Mouse (Mus musculus): ENCODE measurements around the gene Cbx1.
"Not testable (repeated sequence)": the region's sequence is repeated elsewhere in the genome, so short reads cannot be mapped to it uniquely, and the experiment has no call there.

The Cbx1 gene

DNA sequence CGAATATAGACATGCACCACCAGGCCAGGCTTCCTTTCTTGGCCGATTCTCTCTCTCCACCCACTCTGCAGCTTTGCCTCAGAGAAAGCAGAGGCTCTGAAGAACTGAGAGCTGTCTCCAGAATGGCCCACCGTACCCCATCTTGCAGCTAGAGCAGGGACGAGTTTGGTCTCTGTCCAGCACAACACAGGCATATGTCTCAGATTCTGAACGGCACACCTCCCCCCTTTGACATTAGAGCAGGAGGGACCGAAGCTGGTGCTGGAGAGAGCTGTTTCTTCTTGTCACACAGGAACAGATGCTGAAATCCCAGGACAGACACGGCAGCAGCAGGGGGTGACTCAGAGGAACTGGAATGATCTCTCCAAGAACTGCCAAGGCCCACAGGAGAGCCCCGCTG lies 51.4 kb downstream of the Cbx1 start:
- no peak for DNase-seq

- no peak for DNase-seq
Observed at GRCm38 (mm10) chr11:96843627-96844026, 54.7 kb downstream of the Cbx1 start.

DNA sequence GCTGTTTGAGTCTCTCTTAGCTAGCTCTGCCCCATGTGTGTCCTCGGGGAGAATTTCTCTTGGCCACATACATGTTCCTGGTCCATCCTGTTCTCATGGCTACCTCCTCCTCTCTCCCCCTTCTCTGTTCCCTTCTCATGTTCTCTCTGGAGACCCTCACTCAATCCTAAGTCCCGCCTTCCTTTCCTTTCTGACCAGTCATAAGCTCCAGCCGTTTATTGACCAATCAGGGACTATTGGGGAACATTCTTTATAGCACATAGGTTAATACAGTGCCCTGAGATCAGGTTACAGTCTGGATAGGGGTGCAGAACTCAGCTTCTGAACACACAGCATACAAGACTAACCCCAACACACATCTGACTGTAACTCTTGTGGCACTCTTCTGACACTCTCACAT lies 58.3 kb downstream of the Cbx1 start:
- peak; percentile 73 for DNase-seq

- no peak for DNase-seq
Observed at GRCm38 (mm10) chr11:96848694-96849093, 59.8 kb downstream of the Cbx1 start.

DNA sequence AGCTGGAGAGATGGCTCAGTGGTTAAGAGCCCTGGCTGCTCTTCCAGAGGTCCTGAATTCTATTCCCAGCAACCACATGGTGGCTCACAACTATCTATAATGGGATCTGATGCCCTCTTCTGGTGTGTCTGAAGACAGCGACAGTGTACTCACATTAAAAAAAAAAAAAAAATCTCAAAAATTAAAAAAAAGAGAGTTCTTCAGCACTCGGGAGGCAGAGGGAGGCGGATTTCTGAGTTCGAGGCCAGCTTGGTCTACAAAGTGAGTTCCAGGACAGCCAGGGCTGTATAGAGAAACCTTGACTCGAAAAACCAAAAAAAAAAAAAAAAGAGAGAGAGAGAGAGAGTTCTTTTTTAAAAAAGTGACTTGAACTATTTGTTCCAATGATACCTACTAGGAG lies 60.2 kb downstream of the Cbx1 start:
- not testable (repeated sequence) for DNase-seq

DNA sequence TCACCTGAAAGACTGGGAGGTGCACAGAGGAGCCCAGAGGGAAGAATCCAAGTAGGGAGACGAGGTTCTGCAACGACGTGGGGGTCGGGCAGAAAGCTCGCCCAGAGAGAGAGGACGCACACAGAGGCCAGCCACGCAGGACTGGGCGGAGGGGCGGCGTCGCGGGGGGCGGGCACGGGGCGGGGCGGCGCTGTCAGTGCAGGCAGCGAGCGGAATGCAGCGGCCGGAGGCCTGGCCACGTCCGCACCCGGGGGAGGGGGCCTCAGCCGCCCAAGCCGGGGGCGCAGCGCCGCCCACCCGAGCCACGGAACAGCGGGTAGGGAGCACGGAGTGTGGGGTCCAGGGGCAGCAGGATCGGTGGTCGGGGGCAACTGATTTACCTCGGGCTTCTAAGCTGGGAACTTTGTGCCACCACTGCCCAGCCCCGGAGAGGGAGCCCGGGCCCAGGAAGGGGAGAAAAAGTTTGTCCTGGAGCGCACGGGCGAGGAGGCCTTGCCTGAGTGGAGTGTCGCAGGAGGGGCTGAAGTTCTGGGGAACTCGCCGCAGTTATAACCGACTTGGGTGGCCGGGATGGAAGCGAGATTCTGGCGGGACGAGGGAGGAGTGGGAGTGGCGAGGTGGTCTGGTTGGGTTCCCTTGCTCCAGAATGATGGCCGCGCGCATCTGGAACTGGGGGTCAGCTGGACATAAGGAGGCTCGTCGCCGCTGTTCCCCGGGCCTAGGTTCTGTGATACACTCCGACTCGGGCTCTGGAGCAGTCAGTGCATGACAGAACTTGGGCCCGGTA lies 60.9 kb downstream of the Cbx1 start, which contains the start of gene Copz2:
Copz2 (plus strand) TSS at position 190 of the 787 bp plus-strand sequence.
- peak; percentile 73 for DNase-seq

- DNase-seq: no peak
Observed at GRCm38 (mm10) chr11:96857446-96857845, 68.5 kb downstream of the Cbx1 start.
